Mouse (Mus musculus) gastrocnemius, adult 8-10 months (tissue): ENCODE results near the gene Palm. TPM values are rescaled to one million over a fixed set of nuclear protein-coding genes. Genes with fewer than 3 reads are reported as not detected.
A peak's percentile ranks its signal among the peaks of the same experiment; 100 is the strongest.

Source experiments
- DNase-seq, 2 experiments: peaks; one replicate each; pipeline ENCODE4 v3.0.0; 2022; ENCODE audit warnings: low spot score in 2 of 2
- total RNA-seq, 4 experiments: library from RNA; stranded (reverse); gene quantifications; 2 replicates each; pipeline ENCODE4 v1.2.4; 2022

Gene Palm
- total RNA-seq, 4 experiments from 2014 or later = 6.8 to 12.3 (median 11.2) TPM

DNA sequence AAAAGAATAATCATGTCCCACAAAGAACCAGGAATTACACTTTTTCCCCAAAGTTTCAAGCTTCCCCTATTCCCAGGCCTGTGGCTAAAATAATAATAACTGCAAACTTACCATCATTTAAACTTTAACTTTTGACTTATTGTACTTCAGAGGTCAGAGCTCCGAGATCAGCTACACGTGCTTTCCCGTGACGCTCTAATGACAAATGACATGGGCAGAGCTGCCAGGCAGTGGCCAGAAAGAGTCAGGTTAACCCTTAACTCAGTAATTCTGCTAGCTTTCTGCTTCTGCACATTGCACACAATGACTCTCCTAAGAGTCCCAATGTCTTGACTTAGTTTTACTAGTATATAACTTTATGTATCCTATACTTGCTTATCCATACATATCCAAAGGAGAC lies 24.0 kb upstream of the Palm start:
- DNase-seq = no peak

DNA sequence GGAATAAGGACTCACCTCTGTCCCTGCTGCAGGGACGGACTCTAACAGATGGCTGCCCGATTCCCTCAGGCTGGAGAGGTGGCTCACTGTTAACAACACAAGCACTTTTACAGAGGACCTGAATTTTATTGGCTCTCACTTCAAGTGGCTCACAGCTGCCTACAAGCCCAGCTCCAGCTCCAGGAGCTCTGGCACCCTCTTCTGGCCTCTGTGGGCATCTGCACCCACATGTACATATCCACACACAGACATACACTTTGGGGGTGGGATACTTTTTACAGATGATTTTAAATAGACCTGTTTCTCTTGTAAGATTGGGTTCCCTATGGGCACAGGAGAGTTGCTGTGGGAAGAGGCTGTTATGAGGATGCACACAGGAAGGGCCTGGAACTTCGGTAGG lies 21.1 kb upstream of the Palm start:
- DNase-seq = no peak

DNA sequence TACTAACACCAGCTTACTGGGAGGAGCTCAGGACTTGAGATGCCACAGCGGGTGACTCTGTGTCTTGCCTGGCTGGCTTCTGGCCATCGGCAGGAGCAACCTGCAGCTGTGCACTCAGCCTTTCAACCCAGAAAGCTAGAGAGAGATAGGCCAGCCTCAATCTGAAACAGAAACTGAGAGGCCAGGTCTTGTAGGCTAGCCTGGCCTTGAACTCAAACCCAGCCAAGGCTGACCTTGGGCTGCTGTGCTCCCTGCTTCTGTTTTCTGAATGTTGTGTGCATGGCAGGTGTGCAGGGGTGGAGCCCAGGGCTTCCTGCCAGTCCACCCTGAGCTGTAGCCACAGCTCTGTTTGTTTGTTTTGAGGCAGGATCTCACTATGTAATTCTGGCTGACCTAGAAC lies 20.2 kb upstream of the Palm start:
- no peak for DNase-seq

- no peak for DNase-seq
These were observed 18.7 kb upstream of the Palm start for GRCm38 (mm10) chr10:79774486-79775279.

DNA sequence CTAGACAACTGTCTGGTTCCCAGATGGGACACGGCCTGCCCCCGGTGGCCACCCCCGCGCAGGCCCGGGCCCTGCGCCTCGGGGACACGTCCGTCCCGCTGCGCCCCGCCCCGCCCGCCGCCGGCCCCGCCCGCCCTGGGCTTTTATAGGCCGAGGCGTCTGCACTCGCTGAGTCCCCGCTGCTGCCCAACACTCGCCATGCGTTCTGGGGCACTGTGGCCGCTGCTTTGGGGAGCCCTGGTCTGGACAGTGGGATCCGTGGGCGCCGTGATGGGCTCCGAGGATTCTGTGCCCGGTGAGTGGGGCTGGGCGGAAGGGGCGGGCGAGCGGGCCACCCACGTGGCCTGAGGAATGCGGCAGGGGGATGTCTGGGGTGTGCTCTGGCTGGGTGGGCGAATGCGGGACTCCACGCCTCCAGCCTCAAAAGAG lies 16.3 kb upstream of the Palm start, which contains the start of gene Fstl3:
TSS of gene Fstl3 (plus strand) at position 170 of the 429 bp plus-strand sequence.
- DNase-seq = no peak

DNA sequence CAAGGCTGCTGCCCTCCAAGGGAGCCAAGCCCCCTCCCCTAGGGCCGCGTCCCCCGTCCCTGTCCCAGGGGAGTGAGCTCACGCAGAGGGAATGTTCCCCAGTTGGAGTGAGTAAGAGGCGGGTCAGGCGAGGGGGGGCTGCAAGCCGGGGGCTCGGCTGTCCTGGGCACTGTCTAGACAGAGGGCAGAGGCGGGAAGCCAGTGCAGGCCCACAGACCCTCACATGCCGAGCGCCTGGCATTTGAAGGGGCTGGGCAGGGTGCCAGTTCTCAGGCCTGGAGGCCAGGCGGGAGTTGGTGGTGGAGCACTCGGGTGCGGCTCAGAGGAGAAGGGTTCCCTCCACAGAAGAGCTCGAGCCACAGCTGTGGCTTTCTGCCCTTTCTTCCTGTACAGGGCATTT lies 15.4 kb upstream of the Palm start:
- DNase-seq = no peak

DNA sequence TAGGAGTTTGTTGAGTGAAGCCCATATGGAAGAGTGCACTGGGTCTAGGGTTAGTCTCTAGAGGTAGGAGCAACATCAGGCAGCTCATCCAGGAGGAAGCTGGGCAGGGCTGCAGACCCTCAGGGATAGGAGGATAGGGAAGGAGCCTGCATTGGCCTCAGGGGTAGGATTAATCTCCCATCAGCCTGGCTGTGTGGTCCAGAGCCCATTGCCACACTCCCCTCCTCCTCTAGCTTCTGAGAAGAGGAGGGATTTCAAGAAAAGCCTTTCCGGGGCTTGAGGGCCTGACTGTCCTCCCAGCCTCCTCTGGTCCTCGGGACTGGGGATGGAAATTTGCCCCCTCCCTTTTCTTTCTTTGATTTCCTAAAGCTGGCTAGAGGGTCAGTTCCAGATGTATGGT lies 14.2 kb upstream of the Palm start:
- no peak for DNase-seq

GRCm38 (mm10) chr10:79779784-79780663 lies 13.3 kb upstream of the Palm start:
- DNase-seq = peak; percentile 93 to 94

DNA sequence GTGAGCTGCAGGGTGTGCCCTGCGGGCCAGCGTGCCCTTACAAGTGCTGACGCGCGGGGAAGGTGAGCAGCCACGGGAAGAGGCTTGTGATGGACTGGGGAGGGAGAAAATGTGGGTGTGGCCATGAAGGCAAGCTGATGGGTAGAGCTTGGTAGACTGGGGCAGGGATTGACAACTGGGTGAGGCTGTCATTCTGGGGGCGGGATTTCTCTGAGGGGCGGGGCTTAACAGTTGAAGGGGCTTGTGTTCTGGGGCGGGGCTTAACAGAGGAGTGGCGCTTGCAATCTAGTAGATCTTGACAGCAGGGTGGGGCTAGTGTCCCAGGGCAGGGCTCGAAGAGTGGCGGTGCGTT lies 12.7 kb upstream of the Palm start:
- DNase-seq = no peak

GRCm38 (mm10) chr10:79781139-79781538 lies 12.2 kb upstream of the Palm start:
- no peak for DNase-seq

DNA sequence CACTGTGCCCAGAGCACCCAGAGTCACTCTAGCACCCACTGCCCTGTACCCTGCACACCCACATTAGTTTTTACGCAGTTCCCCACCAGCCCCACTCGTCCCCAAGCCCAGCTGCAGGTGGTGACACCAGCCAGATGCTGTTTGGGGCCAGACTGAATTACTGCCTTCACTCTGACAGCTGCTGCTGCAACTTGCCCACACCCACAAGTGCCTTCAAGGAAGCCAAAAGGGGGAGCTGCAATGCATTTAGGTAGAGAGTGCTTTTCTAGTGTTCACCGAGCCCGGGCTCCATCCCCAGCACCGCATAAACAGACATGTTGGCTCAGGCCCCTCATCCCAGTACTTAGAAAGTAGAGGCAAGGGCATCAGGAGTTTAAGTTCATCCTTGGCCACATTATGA lies 11.4 kb upstream of the Palm start:
- DNase-seq = no peak

DNA sequence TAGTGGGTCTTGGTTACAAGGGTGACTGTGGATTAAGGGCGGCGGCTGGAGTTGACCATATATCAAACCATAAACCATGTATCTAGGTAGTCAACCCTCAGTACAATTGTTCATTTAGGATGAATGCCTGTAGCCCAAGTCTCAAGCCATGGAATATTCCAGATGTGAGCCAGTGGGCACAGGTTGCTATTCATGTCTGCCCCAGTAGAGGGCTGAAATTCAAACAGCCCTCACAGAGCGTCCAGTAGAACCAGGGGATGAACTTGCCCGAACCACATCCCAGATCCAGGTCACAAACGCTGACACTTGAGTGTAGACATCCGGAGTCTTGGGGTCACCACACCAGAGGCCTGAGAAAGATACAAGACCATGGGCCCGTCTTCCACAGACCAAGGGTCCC lies 10.3 kb upstream of the Palm start:
- DNase-seq = no peak

DNA sequence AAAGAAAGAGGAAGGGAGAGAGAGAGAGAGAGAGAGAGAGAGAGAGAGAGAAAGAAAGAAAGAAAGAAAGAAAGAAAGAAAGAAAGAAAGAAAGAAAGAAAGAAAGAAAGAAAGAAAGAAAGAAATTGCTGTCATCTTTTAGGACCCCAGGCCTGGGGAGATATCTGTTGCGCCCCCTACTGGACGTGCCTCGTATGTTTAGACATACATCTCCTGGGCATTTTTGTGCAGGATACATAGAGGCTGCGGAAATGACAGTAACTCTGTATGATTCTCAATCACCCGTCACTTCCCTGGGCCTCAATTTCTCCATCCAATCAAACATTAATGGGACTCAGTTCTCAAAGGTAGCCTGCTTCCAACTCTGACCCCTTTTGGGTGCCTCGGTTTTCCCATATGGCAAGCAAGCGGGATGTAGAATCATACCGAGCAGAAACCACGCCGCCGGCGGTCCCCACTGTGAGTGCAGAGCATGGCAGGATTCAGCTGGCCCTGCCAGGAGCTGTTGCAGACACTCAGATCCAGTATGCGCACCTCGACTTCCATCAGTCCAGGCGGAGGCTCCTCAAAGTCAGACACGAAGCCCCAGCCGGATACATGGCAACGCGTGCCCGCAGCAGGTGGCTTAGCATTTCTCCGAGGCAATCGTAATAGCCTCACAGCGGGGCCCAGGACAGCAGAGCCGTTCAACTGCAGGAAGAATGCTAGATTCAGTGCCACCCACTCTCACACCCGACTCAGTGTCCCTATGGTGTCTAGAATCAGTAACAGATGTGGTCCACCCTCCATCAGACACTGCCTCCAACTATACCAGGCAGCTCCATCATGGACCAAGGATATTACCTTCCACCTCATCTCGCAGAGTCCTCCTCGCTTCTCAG lies 9.2 kb upstream of the Palm start:
- DNase-seq = no peak

GRCm38 (mm10) chr10:79788386-79789158 lies 4.8 kb upstream of the Palm start:
- peak; percentile 56 to 70 for DNase-seq

GRCm38 (mm10) chr10:79789581-79789980 lies 3.8 kb upstream of the Palm start:
- no peak for DNase-seq

GRCm38 (mm10) chr10:79790861-79791260 lies 2.5 kb upstream of the Palm start, which contains the start of gene Prss57:
Prss57 (minus strand) TSS chr10:79790961.
- DNase-seq = no peak

DNA sequence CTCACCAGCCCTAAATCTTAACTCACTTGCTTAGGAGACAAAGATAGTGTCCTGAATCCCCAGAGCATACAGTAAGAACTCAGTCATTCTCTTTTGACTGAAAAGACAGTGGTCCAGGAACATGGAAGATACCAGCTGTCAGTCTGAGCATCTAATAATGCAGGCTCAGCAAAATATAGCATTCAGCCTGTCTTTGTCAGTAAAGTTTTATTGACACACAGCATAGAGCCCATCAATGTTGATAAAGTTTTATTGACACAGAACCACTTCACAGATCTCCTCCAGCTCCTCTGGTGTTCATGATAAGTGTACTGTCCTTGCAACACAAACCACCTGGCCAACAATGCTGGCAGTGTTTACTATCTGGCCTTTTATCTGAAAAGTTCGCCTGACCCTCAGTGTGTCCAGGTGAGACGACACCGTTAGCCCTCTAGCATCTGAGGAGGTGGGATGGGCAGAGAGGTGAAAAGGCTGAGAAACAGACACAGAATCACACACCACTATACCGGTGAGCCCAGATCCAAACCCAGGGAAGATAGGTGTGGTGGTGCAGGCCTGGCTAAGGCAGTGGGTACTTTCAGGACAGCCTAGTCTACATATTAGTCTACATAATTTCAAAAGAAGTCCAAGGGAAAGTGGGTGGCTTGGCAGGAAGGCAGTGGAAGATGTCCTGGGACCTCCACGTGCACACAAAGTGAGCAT lies 882 bp upstream of the Palm start:
- DNase-seq = no peak

DNA sequence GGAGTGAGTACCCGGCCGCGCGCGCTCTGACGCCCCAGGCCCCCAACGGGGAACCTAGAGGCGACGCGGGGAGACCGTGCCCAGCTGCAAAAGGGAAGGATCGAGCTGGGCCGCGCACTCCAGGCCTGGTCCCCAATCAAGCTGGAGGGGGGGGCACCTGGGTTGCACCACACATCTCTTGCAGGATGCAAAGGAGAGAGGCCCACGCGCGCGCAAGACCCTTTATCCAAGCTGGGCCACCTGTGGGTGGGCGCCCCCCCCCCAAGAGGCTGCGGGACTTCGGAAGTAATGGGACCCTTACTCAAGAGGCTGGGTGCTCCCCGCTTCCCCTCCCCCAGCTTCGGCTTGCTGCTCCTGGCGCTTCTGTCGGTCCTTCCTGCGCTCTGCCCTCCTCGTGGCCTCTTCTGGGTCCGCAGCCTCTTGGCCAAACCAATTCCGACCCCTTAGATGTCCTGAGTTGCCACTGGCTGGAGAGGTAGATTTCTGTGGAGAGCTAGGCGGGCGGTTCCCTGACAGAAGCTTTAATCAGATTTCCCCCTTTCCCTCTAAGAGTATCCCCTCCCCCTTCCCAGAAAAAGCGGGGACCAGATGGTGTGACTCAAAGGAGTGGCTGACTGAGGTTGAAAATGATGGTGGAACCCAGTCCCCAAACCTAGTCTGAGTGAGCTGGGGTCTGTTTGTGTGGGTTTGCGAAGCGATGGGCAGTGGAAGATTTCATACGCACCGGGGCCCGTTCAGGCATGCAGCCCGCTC lies 542 bp downstream of the Palm start:
- peak in 1 of 2 experiments; percentile 32 for DNase-seq

- DNase-seq = peak; percentile 80 to 90
These were observed 1.1 kb downstream of the Palm start for GRCm38 (mm10) chr10:79794491-79794931.
